Mouse (Mus musculus): Measurements from ENCODE around the gene Rnf166. TPM values are rescaled to one million over a fixed set of nuclear protein-coding genes. Genes with fewer than 3 reads are reported as not detected.

The Rnf166 gene
- polyA plus RNA-seq, 1 experiment from 2014 or later = 37.1 TPM

DNA sequence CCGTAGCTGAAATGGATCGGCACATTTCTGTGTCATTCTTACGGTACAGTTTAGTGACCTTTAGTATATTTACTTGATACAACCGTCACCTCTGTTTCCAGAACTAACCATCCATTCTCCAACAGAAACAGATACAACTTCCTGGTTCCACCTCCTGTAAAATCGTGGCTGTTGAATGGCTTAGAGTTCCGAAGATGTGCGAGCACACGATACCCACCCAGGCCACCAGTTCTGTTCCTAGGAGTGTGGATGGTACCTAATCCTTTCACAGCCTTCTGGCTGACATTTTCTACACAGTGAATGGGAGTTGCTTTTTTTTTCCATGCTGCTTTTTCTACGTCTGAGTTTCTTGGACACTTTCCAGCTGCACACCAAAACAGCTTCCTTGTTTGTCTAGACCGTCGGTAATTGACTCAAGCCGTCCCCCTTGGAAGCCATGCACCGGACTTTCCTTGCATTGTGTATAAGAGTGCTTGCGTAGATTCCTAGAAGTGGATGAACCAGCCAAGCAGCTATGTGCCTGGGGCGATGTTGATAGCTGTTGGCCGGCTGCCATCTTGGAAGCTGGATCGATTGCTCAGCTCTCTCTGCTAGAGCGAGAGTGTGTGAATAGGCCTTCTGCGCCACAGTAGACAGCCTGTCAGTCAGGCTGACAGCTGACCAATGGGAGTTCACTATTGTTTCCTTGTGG, 31.7 kb downstream of the Rnf166 start:
- Histone ChIP-seq H3K9me3 (no peaks in the 10 kb centered on the region), H3K4me1 (replicated peaks) (peaks cover 41% of the 10 kb centered on the region), H3K27ac (peak overlapping the region; percentile 98), H3K36me3 (peaks cover 9% of the 10 kb centered on the region), H3K4me2 (peak overlapping the region; percentile 95), H3K27me3 (no peaks in the 10 kb centered on the region), H3K9ac (peak overlapping the region; percentile 89), H3K4me3 (peak overlapping the region; percentile 71)
- peak; percentile 33 for ATAC-seq (ENCODE audit: low FRiP score)
- 17% methylated on average over 19 of the region's 19 CpGs for WGBS

DNA sequence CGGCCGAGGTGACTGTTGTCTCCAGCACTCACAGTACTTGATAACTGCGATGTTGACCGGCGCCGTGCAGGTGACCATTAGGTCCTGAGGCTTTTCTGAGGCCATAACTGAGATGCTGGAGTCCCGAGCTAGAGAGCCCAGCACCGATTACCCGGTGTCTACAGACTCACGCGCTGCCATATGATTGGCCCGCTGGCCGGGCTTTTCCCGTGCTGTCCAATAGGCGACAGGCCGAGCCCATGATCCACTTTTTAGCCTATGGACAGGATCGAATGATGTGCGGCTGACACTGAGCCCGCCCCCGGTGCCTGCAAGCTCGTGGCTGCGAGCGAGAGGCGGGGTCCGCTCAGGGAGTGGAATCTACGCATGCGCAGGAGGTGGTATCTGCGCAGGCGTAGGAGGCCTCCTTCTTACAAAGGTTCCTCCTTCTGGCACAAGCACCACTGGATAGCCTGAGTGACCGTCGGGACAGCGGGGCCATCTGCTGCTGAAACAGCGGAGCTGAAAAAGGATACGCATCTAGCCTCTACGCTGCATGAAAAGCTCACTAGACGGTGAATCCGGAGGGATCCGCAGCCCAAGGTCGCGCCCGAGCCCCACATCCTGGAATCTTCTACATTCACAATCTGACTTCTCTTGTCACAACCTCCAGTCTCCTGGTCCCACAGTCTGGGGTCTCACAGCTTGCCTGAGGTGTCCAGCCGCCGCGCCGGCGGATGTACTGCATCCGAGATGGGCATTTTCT, 32.4 kb downstream of the Rnf166 start, which contains the start of gene Mvd:
Gene Mvd (minus strand): TSS at position 161 of the 745 bp plus-strand sequence.
- Histone ChIP-seq H3K9ac (peak within 1 kb of the TSS; percentile 89), H3K27me3 (no peaks in the 10 kb centered on the region), H3K9me3 (no peaks in the 10 kb centered on the region), H3K4me2 (peak within 1 kb of the TSS; percentile 95), H3K36me3 (peaks cover 15% of the 10 kb centered on the region), H3K4me3 (peak within 1 kb of the TSS; percentile 71), H3K4me1 (replicated peaks) (peaks cover 41% of the 10 kb centered on the region), H3K27ac (peak within 1 kb of the TSS; percentile 98)
- ATAC-seq (ENCODE audit: low FRiP score) = peak; percentile 98
- WGBS = 0% methylated on average over 47 of the region's 47 CpGs

DNA sequence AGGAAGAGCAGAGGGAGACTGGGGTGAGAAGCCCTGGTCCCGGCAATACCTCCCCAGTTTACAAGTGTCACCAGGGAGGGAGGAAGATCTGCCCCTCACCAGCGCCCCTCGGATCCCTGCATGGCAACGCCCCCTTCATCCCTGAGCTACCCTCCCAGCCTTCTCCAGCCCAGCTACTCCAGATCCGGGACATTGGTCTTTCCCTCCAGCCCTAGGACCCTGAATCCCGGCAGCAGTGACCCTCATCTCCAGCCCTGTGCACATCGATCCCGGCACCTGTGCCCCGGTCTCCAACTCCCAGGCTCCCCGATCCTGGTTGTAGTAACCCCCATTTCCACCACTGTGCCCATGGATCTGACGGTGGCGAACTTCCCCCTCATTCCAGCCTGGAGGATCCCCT, 33.1 kb downstream of the Rnf166 start:
- Histone ChIP-seq H3K9me3 (no peaks in the 10 kb centered on the region), H3K4me2 (peak overlapping the region; percentile 95), H3K4me1 (replicated peaks) (peaks cover 41% of the 10 kb centered on the region), H3K27me3 (no peaks in the 10 kb centered on the region), H3K9ac (peak overlapping the region; percentile 87), H3K36me3 (peaks cover 22% of the 10 kb centered on the region), H3K27ac (peak overlapping the region; percentile 98), H3K4me3 (peak overlapping the region; percentile 71)
- ATAC-seq (ENCODE audit: low FRiP score) = no peak; the same call in 1 of the 2 replicates
- WGBS = under 1% methylated on average over 12 of the region's 12 CpGs

DNA sequence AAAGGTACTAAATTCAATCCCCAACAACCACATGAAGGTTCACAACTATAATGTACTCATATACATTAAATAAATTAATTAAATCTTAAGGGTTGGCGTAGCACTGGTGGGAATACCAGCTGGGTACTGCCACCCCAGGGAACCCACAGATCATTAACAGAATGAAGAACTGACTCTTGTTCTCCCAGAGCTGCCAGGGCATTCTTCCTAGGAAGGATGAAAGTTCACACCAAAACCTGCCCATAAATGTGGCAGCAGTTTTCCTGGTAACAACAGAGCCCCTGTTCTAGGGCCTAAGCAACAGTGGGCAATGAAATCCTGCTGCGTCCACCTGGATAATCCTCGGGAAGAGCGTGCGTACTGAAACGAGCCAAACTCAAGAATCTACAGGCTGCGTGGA, 33.5 kb downstream of the Rnf166 start:
- H3K27me3 ChIP-seq = no peaks in the 10 kb centered on the region
- peak overlapping the region; percentile 98 for H3K27ac ChIP-seq
- H3K4me3 ChIP-seq = peak overlapping the region; percentile 71
- ATAC-seq (ENCODE audit: low FRiP score) = no peak
- H3K36me3 ChIP-seq = peaks cover 26% of the 10 kb centered on the region
- H3K9ac ChIP-seq = peak overlapping the region; percentile 87
- peaks cover 41% of the 10 kb centered on the region for H3K4me1 ChIP-seq (replicated peaks)
- H3K9me3 ChIP-seq = no peaks in the 10 kb centered on the region
- WGBS = 24% methylated on average over 7 of the region's 7 CpGs
- peak overlapping the region; percentile 95 for H3K4me2 ChIP-seq

DNA sequence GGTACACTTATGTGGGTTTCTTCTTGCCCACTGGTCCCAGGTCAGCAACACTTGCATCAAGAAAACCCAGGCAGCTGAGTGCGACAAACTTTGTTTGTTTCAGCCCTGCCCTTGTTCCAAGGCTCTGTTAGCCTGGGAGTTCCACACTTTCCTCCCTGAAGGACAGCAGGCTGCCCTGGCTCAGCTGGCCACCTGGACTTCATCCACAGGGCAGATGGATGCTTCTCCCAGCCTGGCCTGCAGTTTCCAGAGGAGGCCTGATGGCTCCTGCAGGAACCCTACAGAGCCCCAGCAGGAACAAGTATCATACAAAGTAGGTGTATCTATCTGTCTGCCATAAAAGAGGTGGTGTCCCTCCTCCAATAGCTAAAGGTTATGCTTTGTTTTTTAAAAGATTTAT, 34.5 kb downstream of the Rnf166 start:
- Histone ChIP-seq H3K4me2 (no peak overlapping the region), H3K27ac (no peak overlapping the region), H3K9me3 (no peaks in the 10 kb centered on the region), H3K4me1 (replicated peaks) (peaks cover 38% of the 10 kb centered on the region), H3K36me3 (peaks cover 37% of the 10 kb centered on the region), H3K27me3 (no peaks in the 10 kb centered on the region), H3K4me3 (no peak overlapping the region), H3K9ac (no peak overlapping the region)
- 95% methylated on average over 1 of the region's 1 CpGs for WGBS
- ATAC-seq (ENCODE audit: low FRiP score) = no peak

DNA sequence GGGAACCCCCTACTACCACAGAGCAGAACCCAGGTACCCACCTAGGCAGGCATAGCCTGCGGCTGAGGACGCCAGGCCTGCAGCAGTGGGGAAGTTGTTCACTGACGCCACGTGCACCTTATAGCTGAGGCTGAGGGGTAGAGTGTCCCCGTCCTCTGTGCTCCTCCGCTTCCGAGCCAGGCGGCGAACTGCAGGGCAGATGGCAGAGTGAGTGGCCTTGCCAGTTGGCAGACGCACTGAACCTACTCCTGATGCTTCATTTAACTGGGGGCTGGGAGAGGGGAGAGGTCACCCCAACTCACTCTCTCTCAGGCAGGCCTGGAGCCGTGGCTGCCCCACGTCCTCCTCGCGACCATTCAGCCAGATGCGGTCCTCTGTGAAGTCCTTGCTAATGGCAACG, 36.5 kb downstream of the Rnf166 start:
- Histone ChIP-seq H3K4me2 (no peak overlapping the region), H3K9ac (no peak overlapping the region), H3K27ac (no peak overlapping the region), H3K4me3 (no peak overlapping the region), H3K36me3 (peaks cover 56% of the 10 kb centered on the region), H3K4me1 (replicated peaks) (peaks cover 18% of the 10 kb centered on the region), H3K9me3 (no peaks in the 10 kb centered on the region; the same call in 1 of the 2 replicates), H3K27me3 (no peaks in the 10 kb centered on the region)
- no peak for ATAC-seq (ENCODE audit: low FRiP score)
- WGBS = 96% methylated on average over 16 of the region's 16 CpGs

DNA sequence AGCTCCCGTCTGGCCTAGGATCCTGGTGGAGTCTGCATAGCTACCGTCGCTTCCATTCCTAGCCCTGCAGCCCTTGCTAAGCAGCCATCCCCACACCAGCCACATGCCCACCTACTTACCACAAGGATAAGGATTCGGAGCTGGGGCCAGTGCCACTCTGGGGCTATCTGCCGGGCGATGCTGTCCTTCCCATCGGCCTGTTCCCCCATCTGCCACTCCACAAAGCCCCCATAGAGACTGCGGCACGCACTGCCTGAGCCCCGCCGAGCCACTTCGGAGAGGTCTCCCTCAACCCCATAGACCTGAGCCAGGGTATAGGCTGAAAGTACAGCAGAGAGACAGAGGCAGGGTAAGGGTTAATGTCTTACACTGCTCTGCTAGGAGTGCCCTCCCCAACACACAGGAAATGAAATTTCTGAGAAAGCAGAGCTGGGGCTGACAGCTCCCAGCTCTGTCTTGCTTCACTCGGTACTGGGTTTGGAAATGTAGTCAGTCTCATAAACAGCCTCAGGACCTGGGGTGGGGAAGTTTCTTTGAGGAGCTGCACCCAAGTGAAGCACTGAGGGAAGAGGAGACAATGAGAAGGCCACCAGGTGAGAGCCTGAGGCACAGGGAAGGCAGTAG, 38.0 kb downstream of the Rnf166 start:
- Histone ChIP-seq H3K36me3 (peaks cover 68% of the 10 kb centered on the region), H3K4me3 (no peak overlapping the region), H3K9ac (no peak overlapping the region), H3K27ac (no peak overlapping the region), H3K27me3 (peaks cover 6% of the 10 kb centered on the region), H3K4me2 (no peak overlapping the region), H3K4me1 (replicated peaks) (peaks cover 19% of the 10 kb centered on the region), H3K9me3 (no peaks in the 10 kb centered on the region; the same call in 1 of the 2 replicates)
- no peak for ATAC-seq (ENCODE audit: low FRiP score)
- 92% methylated on average over 13 of the region's 13 CpGs for WGBS

DNA sequence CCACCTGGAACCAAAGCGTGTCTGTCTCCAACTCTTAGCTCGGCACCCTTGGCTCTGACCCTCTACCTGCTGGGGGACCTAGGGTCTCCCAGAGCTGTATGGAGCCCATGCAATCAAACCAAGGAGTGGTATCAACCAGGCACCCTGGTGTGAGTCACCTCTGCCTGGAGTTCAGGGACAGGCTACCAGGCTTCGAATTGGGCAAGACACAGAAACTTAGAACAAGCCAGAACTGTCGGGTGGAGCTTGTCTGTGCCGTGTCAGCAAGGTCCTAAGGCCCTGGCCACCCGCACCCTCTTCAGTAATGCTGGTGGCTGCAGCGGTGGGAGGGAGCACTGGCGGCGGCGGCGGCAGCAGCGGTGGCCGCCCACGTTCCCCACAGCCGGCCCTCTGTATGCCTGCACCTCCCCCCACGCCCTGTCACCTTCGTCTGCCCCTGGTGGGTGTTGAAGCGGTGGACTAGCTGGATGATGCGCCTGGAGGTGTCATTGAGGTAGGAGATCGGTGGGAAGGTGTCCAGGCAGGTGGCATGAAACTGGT, 39.2 kb downstream of the Rnf166 start:
- 86% methylated on average over 20 of the region's 20 CpGs for WGBS
- Histone ChIP-seq H3K4me2 (no peak overlapping the region), H3K27ac (no peak overlapping the region), H3K9ac (no peak overlapping the region), H3K4me1 (replicated peaks) (peaks cover 19% of the 10 kb centered on the region), H3K4me3 (no peak overlapping the region), H3K9me3 (no peaks in the 10 kb centered on the region; the same call in 1 of the 2 replicates), H3K36me3 (peaks cover 68% of the 10 kb centered on the region), H3K27me3 (peaks cover 15% of the 10 kb centered on the region)
- ATAC-seq (ENCODE audit: low FRiP score) = no peak

DNA sequence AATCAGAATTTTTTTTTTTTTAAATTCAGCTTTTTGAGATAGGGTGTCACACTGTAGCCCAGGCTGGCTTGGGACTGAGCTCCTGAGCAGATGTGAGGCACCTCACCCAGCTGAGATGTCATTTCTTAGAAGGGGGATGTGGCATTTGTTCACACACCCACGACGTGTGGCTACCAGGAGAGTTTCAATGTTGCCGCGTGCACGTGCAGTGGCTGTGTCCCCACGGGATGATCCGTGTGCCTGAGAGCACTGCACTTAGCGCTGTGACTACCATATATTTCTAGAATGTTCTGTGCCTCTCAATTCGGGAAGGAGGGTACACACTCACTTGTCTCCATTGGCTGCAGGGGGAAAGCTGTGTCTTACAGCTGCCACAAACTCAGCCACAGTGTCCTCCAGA, 39.7 kb downstream of the Rnf166 start:
- H3K36me3 ChIP-seq = peaks cover 68% of the 10 kb centered on the region

DNA sequence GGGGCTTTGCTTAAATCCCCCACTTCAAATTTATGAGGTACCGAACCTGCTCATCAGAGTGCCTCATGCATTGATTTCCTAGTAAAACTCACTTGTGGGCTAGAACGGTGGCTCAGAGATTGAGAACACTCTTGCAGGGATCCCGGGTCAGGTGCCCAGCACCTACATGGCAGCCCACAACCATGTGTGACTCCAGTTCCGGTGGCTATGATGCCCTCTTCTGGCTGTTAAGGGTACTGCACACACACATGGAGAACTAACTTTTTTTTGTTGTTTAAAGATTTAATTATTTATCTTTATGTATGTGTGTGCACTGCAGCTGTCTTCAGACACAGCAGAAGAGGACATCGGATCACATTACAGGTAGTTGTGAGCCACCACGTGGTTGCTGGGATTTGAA, 40.5 kb downstream of the Rnf166 start:
- Histone ChIP-seq H3K27me3 (peaks cover 19% of the 10 kb centered on the region), H3K4me3 (no peak overlapping the region), H3K4me1 (replicated peaks) (peaks cover 17% of the 10 kb centered on the region), H3K4me2 (no peak overlapping the region), H3K9ac (no peak overlapping the region), H3K9me3 (no peaks in the 10 kb centered on the region; the same call in 1 of the 2 replicates), H3K27ac (no peak overlapping the region), H3K36me3 (peaks cover 68% of the 10 kb centered on the region)
- ATAC-seq (ENCODE audit: low FRiP score) = no peak
- 90% methylated on average over 6 of the region's 6 CpGs for WGBS

More for the DNA sequence above, 39.7 kb downstream of the Rnf166 start:
- Histone ChIP-seq H3K27ac (no peak overlapping the region), H3K9ac (no peak overlapping the region), H3K4me3 (no peak overlapping the region), H3K4me2 (no peak overlapping the region), H3K9me3 (no peaks in the 10 kb centered on the region; the same call in 1 of the 2 replicates), H3K27me3 (peaks cover 19% of the 10 kb centered on the region), H3K4me1 (replicated peaks) (peaks cover 17% of the 10 kb centered on the region)
- ATAC-seq (ENCODE audit: low FRiP score) = no peak
- WGBS = 94% methylated on average over 9 of the region's 9 CpGs

DNA sequence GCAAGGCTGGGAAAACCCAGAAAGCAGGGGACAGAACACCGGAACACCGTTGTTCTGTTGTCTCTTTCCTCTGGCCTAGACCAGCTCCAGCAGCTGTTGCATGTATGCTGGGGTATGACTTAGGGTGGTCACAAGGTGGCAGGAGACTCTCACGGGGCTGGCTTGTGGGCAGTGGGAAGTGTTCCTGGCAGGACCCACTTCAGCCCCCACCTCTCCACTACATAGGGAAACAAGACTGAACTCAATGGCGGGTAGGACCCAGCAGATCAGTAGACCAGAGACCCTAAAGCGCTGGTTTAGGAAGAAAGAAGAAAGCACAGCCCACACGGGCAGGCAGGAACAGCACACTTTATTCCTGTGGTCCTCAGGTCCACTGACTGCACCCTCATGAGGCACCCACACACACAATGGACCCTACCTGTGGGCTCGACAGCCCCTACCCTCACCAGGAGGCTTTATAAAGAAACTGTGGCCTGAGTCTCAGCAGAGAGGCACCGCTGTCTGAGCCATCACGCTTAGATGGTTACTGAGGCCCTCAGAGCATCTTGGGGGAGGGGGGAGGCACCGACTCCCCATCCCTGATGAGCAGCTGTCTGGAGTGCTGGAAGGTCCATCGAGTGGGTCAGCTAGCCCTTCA, 42.5 kb downstream of the Rnf166 start:
- Histone ChIP-seq H3K4me2 (no peak overlapping the region; the same call in 1 of the 2 replicates), H3K4me3 (no peak overlapping the region), H3K27me3 (peaks cover 19% of the 10 kb centered on the region), H3K36me3 (peaks cover 52% of the 10 kb centered on the region), H3K9ac (no peak overlapping the region), H3K4me1 (replicated peaks) (peaks cover 17% of the 10 kb centered on the region), H3K9me3 (no peaks in the 10 kb centered on the region; the same call in 1 of the 2 replicates), H3K27ac (no peak overlapping the region)
- 69% methylated on average over 11 of the region's 11 CpGs for WGBS
- ATAC-seq (ENCODE audit: low FRiP score) = peak; percentile 40; the same call in 1 of the 2 replicates

All from hindbrain, embryonic 13.5 days (tissue).